Mouse (Mus musculus) liver (tissue): ENCODE data around the gene Zc2hc1b.
A peak's percentile ranks its signal among the peaks of the same experiment; 100 is the strongest.
"Not testable (repeated sequence)": the region's sequence is repeated elsewhere in the genome, so short reads cannot be mapped to it uniquely, and the experiment has no call there.

ENCODE experiments used
- DNase-seq: peaks from one replicate; pipeline ENCODE4 v3.0.0-alpha.2; 2020; ENCODE audit warnings: mixed read lengths

The Zc2hc1b gene

GRCm38 (mm10) chr10:13177973-13178624, at the start of gene Zc2hc1b:
Gene Zc2hc1b, minus strand, starts transcription at chr10:13178023.
- DNase-seq, result no peak

GRCm38 (mm10) chr10:13225377-13226063, 47.7 kb upstream of the Zc2hc1b start:
- no peak for DNase-seq

- DNase-seq, result no peak
These were observed 44.3 kb upstream of the Zc2hc1b start for GRCm38 (mm10) chr10:13222135-13222534.

- DNase-seq, result no peak
These were observed 42.2 kb upstream of the Zc2hc1b start for GRCm38 (mm10) chr10:13220061-13220460.

- DNase-seq, result no peak
These were observed 36.1 kb upstream of the Zc2hc1b start for GRCm38 (mm10) chr10:13213956-13214355.

GRCm38 (mm10) chr10:13212829-13213228, 35.0 kb upstream of the Zc2hc1b start:
- DNase-seq, result no peak

- no peak for DNase-seq
These were observed 34.5 kb upstream of the Zc2hc1b start for GRCm38 (mm10) chr10:13212326-13212725.

GRCm38 (mm10) chr10:13209930-13210637, 32.3 kb upstream of the Zc2hc1b start:
- DNase-seq, result no peak

GRCm38 (mm10) chr10:13209506-13209905, 31.7 kb upstream of the Zc2hc1b start:
- DNase-seq, result no peak

- no peak for DNase-seq
These were observed 31.2 kb upstream of the Zc2hc1b start for GRCm38 (mm10) chr10:13209061-13209460.

GRCm38 (mm10) chr10:13201741-13202293, 24.0 kb upstream of the Zc2hc1b start:
- peak; percentile 71 for DNase-seq

- no peak for DNase-seq
These were observed 23.0 kb upstream of the Zc2hc1b start for GRCm38 (mm10) chr10:13200862-13201261.

GRCm38 (mm10) chr10:13199234-13199633, 21.4 kb upstream of the Zc2hc1b start:
- DNase-seq, result no peak

- DNase-seq, result no peak
These were observed 19.2 kb upstream of the Zc2hc1b start for GRCm38 (mm10) chr10:13196872-13197507.

- DNase-seq, result not testable (repeated sequence)
These were observed 15.7 kb upstream of the Zc2hc1b start for GRCm38 (mm10) chr10:13193496-13193895.

GRCm38 (mm10) chr10:13192731-13193351, 15.0 kb upstream of the Zc2hc1b start, which contains the start of gene Ltv1:
Gene Ltv1, minus strand, starts transcription at chr10:13193168.
- DNase-seq, result peak; percentile 97

- DNase-seq, result no peak
These were observed 12.1 kb upstream of the Zc2hc1b start for GRCm38 (mm10) chr10:13189881-13190280.

- no peak for DNase-seq
These were observed 8.9 kb upstream of the Zc2hc1b start for GRCm38 (mm10) chr10:13186754-13187153.

GRCm38 (mm10) chr10:13184170-13184766, 6.4 kb upstream of the Zc2hc1b start:
- no peak for DNase-seq

- peak; percentile 21 for DNase-seq
These were observed 2.4 kb upstream of the Zc2hc1b start for GRCm38 (mm10) chr10:13180211-13180610.

- DNase-seq, result no peak
These were observed 2.0 kb downstream of the Zc2hc1b start for GRCm38 (mm10) chr10:13175866-13176265.

GRCm38 (mm10) chr10:13172798-13173221, 5.0 kb downstream of the Zc2hc1b start:
- DNase-seq, result no peak
